Mouse (Mus musculus): ENCODE measurements around the gene Pold4. TPM values are rescaled to one million over a fixed set of nuclear protein-coding genes. Genes with fewer than 3 reads are reported as not detected.
"Not testable (repeated sequence)": the region's sequence is repeated elsewhere in the genome, so short reads cannot be mapped to it uniquely, and the experiment has no call there.

Pold4 gene
- polyA plus RNA-seq, 1 experiment: 16.3 TPM

- H3K4me3 ChIP-seq (ENCODE audit: control insufficient read depth, low read depth, low read length): no peak overlapping the region
- TF ChIP-seq CTCF (IDR thresholded peaks at IDR 0.05; ENCODE audit: control insufficient read depth, insufficient read depth, insufficient replicate concordance, low read depth, low read length): no peak
- TF ChIP-seq POLR2A (IDR thresholded peaks at IDR 0.05; ENCODE audit: control insufficient read depth, low read depth, low read length): no peak
Observed at GRCm38 (mm10) chr19:4247010-4247409, 15.3 kb downstream of the Pold4 start.

DNA sequence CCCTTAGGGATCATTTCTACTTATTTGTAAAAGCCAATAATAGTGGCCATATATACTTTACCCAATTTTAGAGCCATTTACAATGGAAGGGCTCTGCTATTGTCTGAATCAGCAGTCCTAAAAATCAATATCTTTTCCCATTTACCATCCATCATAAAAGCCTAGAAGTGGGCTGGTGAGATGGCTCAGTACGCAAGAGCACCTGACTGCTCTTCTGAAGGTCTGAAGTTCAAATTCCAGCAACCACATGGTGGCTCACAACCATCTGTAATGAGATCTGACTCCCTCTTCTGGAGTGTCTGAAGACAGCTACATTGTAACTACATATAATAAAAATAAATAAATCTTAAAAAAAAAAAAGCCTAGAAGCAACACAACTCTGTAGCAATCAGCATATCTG lies 17.0 kb downstream of the Pold4 start:
- not testable (repeated sequence) for H3K4me1 ChIP-seq (ENCODE audit: control insufficient read depth, insufficient read depth, low read length); H3K27me3 ChIP-seq (ENCODE audit: control insufficient read depth, insufficient read depth, low read length); H3K36me3 ChIP-seq (ENCODE audit: control insufficient read depth, insufficient read depth, low read length); H3K27ac ChIP-seq (ENCODE audit: control insufficient read depth, insufficient read depth, low read depth, low read length); H3K4me3 ChIP-seq (ENCODE audit: control insufficient read depth, low read depth, low read length)

More at GRCm38 (mm10) chr19:4247010-4247409, 15.3 kb downstream of the Pold4 start:
- H3K36me3 ChIP-seq (ENCODE audit: control insufficient read depth, insufficient read depth, low read length): no peaks in the 10 kb centered on the region
- no peaks in the 10 kb centered on the region for H3K27me3 ChIP-seq (ENCODE audit: control insufficient read depth, insufficient read depth, low read length)
- H3K27ac ChIP-seq (ENCODE audit: control insufficient read depth, insufficient read depth, low read depth, low read length): no peak overlapping the region
- no peaks in the 10 kb centered on the region for H3K4me1 ChIP-seq (ENCODE audit: control insufficient read depth, insufficient read depth, low read length)

DNA sequence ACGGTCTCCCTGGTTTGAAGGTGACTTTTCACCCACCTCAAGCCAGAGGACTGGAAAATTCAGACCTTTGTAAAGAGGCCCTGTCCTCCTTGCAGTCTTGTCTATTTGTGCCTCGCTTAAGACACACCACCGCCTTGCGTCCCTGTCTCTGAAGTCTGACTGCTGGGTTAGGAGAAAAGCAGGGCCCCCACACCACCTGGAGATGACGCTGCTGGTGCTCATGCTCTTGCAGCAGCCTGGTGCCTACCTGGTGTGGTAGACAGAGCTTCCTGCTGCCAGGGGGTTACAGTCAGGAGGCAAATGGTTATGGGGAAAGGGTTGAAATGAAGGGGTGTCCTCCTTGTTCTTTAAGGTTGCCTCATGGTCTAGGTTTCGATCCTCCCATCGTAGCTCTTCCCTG lies 22.5 kb downstream of the Pold4 start:
- no peaks in the 10 kb centered on the region for H3K27me3 ChIP-seq (ENCODE audit: control insufficient read depth, insufficient read depth, low read length)
- H3K27ac ChIP-seq (ENCODE audit: control insufficient read depth, insufficient read depth, low read depth, low read length): no peak overlapping the region
- no peak overlapping the region for H3K4me3 ChIP-seq (ENCODE audit: control insufficient read depth, low read depth, low read length)
- no peaks in the 10 kb centered on the region for H3K36me3 ChIP-seq (ENCODE audit: control insufficient read depth, insufficient read depth, low read length)
- TF ChIP-seq CTCF (IDR thresholded peaks at IDR 0.05; ENCODE audit: control insufficient read depth, insufficient read depth, insufficient replicate concordance, low read depth, low read length) (no peak), POLR2A (IDR thresholded peaks at IDR 0.05; ENCODE audit: control insufficient read depth, low read depth, low read length) (no peak)
- H3K4me1 ChIP-seq (ENCODE audit: control insufficient read depth, insufficient read depth, low read length): peaks cover 3% of the 10 kb centered on the region; the same call in 1 of the 2 replicates

DNA sequence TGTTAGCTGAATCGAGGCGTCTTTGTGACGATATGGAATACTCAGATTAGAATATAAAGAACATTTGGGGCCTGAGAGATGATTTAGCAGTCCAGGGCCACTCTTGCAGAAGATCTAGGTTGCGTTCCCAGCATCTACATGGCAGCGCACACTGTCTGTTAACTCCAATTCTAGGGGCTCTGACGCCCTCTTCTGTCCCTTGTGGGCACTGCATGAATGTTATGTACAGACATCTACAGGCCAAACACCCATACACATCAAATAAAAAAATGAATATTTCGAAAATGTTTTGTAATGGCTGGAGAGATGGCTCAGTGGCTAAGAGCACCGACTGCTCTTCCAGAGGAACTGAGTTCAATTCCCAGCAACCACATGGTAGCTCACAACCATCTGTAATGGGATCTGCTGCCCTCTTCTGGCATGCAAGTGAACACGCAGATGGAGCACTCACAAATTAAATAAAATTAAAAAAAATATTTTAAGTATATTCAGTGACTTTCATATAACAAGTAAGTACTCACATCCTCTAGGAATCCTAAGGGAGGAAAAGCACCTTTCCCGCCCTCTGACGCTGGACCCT lies 24.0 kb downstream of the Pold4 start:
- H3K27ac ChIP-seq (ENCODE audit: control insufficient read depth, insufficient read depth, low read depth, low read length): no peak overlapping the region
- peaks cover 3% of the 10 kb centered on the region; the same call in 1 of the 2 replicates for H3K4me1 ChIP-seq (ENCODE audit: control insufficient read depth, insufficient read depth, low read length)
- TF ChIP-seq POLR2A (IDR thresholded peaks at IDR 0.05; ENCODE audit: control insufficient read depth, low read depth, low read length) (no peak), CTCF (IDR thresholded peaks at IDR 0.05; ENCODE audit: control insufficient read depth, insufficient read depth, insufficient replicate concordance, low read depth, low read length) (no peak; the same call in 1 of the 2 replicates)
- H3K27me3 ChIP-seq (ENCODE audit: control insufficient read depth, insufficient read depth, low read length): no peaks in the 10 kb centered on the region
- H3K36me3 ChIP-seq (ENCODE audit: control insufficient read depth, insufficient read depth, low read length): no peaks in the 10 kb centered on the region
- H3K4me3 ChIP-seq (ENCODE audit: control insufficient read depth, low read depth, low read length): peak overlapping the region; percentile 68

- H3K27ac ChIP-seq (ENCODE audit: control insufficient read depth, insufficient read depth, low read depth, low read length): peak overlapping the region; percentile 98
- H3K27me3 ChIP-seq (ENCODE audit: control insufficient read depth, insufficient read depth, low read length): no peaks in the 10 kb centered on the region
- H3K4me1 ChIP-seq (ENCODE audit: control insufficient read depth, insufficient read depth, low read length): peaks cover 3% of the 10 kb centered on the region; the same call in 1 of the 2 replicates
- H3K36me3 ChIP-seq (ENCODE audit: control insufficient read depth, insufficient read depth, low read length): no peaks in the 10 kb centered on the region
- H3K4me3 ChIP-seq (ENCODE audit: control insufficient read depth, low read depth, low read length): peak overlapping the region; percentile 91
- TF ChIP-seq CTCF (IDR thresholded peaks at IDR 0.05; ENCODE audit: control insufficient read depth, insufficient read depth, insufficient replicate concordance, low read depth, low read length): peak; percentile 74; the same call in 1 of the 2 replicates
- peak; percentile 96 for TF ChIP-seq POLR2A (IDR thresholded peaks at IDR 0.05; ENCODE audit: control insufficient read depth, low read depth, low read length)
Observed at GRCm38 (mm10) chr19:4257216-4257896, 25.7 kb downstream of the Pold4 start.

- Histone ChIP-seq H3K36me3 (ENCODE audit: control insufficient read depth, insufficient read depth, low read length) (no peaks in the 10 kb centered on the region), H3K27ac (ENCODE audit: control insufficient read depth, insufficient read depth, low read depth, low read length) (peak overlapping the region; percentile 98), H3K4me3 (ENCODE audit: control insufficient read depth, low read depth, low read length) (peak overlapping the region; percentile 91), H3K27me3 (ENCODE audit: control insufficient read depth, insufficient read depth, low read length) (no peaks in the 10 kb centered on the region), H3K4me1 (ENCODE audit: control insufficient read depth, insufficient read depth, low read length) (peaks cover 3% of the 10 kb centered on the region; the same call in 1 of the 2 replicates)
- TF ChIP-seq POLR2A (IDR thresholded peaks at IDR 0.05; ENCODE audit: control insufficient read depth, low read depth, low read length): no peak
- no peak for TF ChIP-seq CTCF (IDR thresholded peaks at IDR 0.05; ENCODE audit: control insufficient read depth, insufficient read depth, insufficient replicate concordance, low read depth, low read length)
Observed at GRCm38 (mm10) chr19:4257897-4258252, 26.2 kb downstream of the Pold4 start.

DNA sequence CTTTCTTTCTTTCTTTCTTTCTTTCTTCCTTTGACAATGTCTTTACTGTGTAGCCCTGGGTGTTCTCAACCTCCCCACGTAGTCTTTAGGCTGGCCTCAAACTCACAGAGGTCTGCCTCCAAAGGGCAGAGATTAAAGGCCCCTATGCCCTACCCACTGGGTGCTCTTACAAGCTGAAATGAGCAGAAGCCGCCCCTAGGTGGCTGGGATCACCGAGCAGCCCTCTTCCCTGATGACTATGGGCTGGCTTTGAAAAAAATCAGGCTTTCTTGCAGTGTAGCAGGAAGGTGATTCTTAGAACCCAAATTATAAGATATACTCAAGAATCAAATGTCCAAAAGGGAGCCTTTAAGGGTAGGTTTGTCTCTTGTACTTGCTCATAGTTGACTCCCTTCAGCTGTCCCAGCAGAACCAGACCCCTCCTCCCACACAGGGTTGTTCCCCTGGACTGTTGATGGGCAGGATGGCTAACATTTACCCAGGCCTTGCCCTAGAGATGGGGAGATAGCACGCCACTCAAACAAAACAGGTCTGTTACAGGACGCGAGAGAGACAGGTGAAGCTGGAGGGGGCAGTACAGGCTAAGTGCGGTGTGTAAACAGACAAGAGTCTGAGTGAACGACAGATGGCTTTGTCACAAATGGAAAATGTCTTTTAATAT lies 29.5 kb downstream of the Pold4 start:
- TF ChIP-seq POLR2A (IDR thresholded peaks at IDR 0.05; ENCODE audit: control insufficient read depth, low read depth, low read length): no peak
- no peak for TF ChIP-seq CTCF (IDR thresholded peaks at IDR 0.05; ENCODE audit: control insufficient read depth, insufficient read depth, insufficient replicate concordance, low read depth, low read length)
- H3K27me3 ChIP-seq (ENCODE audit: control insufficient read depth, insufficient read depth, low read length): no peaks in the 10 kb centered on the region
- no peak overlapping the region for H3K4me3 ChIP-seq (ENCODE audit: control insufficient read depth, low read depth, low read length)
- H3K36me3 ChIP-seq (ENCODE audit: control insufficient read depth, insufficient read depth, low read length): no peaks in the 10 kb centered on the region; the same call in 1 of the 2 replicates
- no peak overlapping the region for H3K27ac ChIP-seq (ENCODE audit: control insufficient read depth, insufficient read depth, low read depth, low read length)
- H3K4me1 ChIP-seq (ENCODE audit: control insufficient read depth, insufficient read depth, low read length): peaks cover 3% of the 10 kb centered on the region; the same call in 1 of the 2 replicates
